Mouse (Mus musculus) liver, embryonic 14.5 days (tissue): ENCODE data around the gene Ripor3.

Experiments used
- CTCF ChIP-seq: IDR thresholded peaks from 2 replicates; pipeline ENCODE4 v1.5.1; 2016; ENCODE audit warnings: antibody characterized with exemption, low read depth, control low read depth
- EP300 ChIP-seq: IDR thresholded peaks from 2 replicates; pipeline ENCODE4 v1.6.1; 2016; ENCODE audit warnings: antibody characterized with exemption, low read depth

- TF ChIP-seq CTCF (no peak), EP300 (no peak)
Measured at GRCm38 (mm10) chr2:167944193-167944592, 66.2 kb downstream of the Ripor3 start.
